Mouse (Mus musculus) CD8-positive naive resting alpha-beta T cell, adult 2 months (primary cell): ENCODE data around the gene Cmss1.

Experiments used
- DNase-seq, 2 experiments: peaks; one replicate each; pipeline ENCODE4 v3.0.0; 2022; ENCODE audit warnings: low read depth in 2 of 2, low spot score in 2 of 2

Gene Cmss1

DNA sequence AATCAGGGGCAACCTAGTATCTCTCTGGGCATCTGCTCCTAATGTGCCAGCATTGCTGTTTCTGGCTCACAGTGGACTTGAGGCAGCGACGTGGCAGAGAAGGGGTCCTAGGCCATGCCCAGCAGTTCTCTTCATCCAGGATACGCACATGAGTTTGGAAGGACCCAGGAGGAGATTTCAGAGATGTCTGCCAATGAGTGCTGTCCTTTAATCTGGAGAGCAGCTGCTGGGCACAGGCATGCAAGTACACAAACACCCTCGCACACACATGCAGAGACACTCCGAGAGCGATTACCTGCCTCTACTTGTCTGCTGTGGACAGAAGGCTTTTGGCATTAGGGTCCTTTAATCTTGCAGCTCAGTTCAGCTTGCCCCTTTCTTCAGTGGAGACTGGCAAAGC is 253.9 kb downstream of the Cmss1 start, which contains the start of gene Filip1l:
Gene Filip1l, plus strand, starts transcription at position 343 of the 400 bp plus-strand sequence.
- DNase-seq = no peak

DNA sequence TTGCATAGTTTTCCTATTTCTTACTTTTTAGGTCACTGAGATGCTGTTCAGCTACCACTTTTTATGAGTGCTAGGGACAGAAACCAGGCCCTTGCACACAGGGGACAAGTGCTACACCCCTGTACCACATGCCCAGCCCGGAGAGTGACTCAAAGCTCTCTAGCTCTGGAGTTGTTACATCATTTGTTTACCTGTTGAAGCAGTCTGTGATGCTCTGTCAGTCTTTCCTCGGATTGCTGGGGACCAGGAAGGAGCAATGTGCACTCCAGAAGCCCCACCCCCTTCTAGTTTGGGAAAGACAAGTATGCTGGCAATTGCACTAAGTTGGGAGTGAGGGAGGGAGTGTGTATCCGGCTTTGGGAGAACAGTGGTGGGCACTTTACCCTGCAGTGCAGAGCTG is 257.0 kb downstream of the Cmss1 start:
- no peak for DNase-seq

DNA sequence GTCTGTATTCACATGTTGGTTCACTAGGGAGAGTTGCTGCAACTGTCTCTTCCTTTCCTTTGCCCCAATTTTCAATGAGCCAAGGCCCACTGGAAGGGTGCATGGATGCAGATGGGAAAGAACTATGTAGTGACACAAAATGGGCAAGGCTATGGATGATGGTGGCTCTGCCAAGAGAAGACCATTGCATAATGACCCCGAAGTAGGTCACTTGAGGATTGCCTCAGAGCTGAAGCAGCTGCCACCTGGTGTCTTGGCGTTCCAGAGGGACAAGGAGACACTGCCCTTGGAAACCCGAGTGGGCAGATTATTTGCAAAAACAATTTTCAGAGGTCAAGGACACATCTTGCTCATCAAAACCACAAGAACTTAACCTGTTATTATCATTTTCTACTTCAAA is 257.6 kb downstream of the Cmss1 start:
- no peak for DNase-seq

DNA sequence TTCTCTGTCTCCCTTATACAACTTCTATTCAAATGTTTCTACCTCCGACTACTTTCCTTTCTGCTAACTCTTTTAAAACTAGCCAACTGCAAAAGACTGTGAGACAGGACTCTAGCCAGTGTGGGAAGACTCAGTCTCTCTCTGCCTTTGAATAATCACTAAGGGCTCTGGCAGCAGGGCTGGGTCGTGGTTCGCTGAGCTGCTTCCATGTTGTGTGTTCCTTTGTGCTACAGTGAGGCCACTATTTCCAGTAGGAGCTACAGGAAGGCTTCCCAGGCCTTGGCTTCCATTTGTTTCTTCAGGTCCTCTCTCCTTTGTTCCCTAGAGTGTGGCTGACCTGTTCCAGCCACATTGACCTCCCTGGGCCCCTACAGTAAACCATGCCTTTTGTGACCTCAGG is 260.4 kb downstream of the Cmss1 start:
- DNase-seq = no peak

DNA sequence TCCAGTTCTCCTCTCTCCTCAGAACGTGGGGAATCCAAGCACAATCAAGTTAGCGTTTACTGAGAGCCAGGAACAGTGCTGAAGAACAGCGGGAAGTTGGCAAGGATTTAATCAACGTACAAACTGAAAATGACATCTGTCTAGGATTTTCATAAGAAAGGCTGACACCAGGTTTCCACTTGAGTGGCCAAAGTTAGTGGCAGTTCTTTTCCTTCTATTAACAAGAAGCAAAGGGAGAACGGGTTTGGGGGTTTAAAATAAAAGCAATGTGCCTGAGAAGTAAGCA is 266.1 kb downstream of the Cmss1 start:
- DNase-seq = no peak

DNA sequence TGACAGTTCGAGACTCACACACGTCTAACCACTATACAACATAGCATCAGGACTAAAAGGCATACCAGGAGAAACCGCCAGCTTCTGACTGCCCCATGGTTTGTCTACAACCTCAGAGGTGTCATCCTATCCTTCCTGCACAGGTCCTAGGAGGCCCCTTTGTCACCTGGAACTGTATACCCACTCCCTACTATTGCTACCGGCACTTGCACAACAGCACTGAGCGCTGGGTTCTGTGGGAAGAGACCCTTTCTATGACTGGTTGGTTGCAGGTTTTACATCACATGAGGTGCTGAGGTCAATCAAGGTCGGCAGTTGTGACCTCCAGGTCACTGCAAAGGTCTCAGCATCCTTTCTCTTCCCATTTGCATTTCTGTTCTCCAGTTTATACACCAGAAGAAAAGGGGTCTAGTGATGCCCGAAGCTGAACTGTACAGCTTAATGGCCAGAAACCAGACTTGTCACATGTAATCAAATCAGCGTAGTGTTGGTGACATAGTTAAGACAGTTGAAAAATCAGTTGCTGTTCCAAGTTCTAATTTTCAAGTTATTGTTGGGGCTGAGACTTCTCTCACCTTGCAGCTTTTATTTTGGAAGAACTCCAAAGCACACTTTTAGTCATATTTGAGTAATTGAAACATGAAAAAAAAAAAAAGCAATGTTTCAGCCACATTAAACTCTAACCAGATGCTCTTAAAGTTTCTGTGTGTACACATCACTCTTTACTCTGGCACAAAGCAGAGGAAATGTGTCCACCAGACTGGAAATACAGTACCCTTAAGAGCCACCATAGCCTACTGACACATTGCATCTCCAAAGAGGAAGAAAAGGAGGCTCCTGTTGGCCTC is 266.7 kb downstream of the Cmss1 start:
- DNase-seq = no peak

DNA sequence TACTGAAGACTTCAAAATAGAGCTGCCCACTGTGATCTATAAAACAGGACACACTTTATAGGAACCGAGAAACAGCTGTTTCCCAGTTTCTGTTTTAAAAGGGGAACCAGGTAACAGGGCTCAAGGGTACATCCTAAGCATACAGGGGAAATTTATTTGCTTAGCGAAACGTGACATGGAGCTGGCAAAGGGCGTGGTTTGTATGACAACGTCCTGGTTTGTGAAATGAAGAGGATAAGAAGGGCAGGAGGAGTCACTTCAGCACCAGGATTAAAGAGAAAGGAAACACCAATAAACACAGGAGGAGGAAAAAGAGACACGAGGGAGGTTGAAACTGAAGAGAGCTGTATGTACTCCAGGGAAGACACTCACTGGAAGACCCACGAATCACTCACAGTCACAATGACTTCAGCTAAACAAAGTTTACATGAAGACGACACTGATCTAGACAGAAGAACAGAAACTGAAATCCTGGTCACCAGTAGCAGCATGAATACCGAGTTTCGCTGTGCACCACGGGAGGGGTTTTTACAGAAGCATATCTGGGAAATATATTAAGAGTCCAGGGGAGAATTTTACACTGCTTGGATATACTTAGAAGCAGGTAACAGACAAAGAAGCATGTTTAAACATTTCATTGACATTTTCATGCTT is 269.8 kb downstream of the Cmss1 start:
- DNase-seq = peak; percentile 1 to 23

DNA sequence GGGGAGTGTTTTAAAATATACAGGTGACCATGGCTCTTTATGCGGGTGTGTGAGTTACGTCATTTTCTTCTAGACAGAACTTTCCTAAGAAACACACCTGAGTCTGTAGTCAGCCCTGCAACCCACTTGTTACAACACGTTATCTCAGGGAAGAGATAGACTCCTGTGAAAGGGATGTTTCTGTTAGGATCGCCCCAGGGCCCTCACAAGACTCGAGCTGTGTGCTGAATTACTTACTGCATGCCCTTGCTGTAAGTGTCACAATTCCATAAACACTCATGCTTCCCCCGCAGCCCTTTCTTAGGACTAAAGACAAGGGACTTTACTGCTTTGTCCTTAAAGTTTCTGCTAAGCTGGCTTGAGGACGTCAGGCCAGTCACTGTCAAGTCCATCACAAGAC is 274.4 kb downstream of the Cmss1 start:
- no peak for DNase-seq

DNA sequence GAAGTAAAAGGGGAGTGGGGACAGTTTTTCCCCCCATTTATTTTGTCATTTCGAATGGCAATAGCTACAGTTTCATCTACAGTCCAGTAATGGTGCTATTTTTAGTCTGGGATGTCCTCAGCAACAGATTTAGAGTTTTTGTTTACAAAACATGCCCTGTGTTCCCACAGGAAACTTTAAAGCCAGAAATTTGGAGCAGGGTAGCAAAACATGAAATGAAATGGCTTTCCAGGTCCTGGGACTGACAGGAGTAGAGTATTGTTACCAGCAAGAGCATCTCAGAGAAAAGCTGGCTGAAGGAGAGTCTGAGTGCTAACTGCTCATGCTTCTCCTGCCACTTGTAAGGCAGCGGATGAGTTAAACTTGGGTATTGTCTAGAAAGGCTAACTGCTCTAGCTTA is 276.6 kb downstream of the Cmss1 start:
- DNase-seq = no peak

DNA sequence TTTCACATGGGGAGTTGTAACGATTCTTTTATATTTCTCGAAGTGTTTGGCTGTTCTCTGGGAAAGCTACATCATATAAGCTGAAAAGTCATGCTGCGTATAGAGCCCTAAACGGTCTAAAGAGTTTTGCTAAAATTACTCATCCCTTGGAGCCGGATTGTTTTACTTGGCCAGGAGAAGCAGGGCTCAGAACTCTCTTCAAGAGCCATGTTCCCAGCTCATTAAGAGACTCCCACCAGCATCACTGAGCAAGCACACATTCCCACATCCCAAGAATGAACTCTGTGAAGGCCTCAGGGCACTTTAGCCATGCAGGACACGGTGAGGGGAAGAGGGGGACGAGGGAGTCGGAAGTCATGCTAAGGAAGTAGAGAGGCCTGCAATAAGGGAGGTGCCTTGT is 277.6 kb downstream of the Cmss1 start:
- no peak for DNase-seq

DNA sequence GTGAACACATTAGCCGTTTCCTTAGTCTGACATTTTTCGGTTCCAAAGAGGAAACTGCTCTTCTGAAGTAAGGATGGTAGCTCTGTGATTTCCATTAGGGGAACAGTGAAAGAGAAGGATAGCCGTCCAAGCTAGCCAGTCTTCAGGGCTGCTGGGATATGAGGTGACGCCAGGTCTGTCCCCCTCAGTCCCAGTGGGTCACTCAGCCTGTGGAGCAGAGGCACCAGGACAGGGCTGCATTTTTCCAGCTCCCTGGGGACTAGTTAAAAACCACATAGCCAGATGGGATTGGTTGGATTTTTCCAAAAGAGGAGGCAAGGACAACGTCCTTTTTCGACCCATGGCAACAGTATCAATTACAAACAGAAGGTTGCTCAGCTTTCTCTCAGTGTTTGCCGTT is 279.7 kb downstream of the Cmss1 start:
- no peak for DNase-seq

DNA sequence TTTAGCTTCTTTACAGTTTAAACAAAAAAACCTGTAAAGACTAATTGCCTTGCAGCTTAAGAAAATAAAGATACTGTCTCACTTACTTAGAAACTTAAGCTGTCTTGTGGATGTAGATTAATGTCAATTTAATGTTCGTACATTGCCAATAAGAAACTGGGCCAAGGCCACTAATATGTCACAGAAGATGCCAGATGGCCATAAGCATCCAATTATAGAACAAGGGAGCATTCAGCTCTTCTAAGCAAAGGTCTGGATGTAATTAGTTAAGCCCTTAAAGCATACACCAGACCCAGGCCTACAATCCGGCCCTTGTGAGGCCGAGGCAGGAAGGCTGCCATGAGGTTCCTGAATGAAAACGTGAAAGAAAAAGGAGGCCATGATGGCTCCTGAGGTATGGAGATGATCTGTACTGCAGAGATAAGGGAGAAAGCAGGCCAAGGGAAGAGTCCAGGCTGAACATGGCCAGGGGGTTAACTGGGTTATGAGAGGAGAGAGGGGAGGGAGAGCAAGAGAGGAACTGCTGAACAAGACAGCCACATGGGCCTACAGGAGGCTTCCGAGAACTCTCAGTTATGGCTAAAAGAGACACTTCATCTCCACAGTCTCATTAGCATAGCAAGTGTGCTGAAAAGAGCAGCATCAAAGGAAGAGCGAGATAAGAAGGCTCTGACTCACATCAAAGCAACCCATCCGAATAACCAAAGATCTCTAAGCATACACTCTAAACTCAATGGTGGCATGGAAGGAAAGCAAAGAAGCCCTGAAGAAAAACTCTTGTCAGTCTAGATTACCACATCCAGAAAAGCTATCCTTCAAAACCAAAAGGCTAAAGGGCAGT is 287.2 kb downstream of the Cmss1 start:
- no peak for DNase-seq

DNA sequence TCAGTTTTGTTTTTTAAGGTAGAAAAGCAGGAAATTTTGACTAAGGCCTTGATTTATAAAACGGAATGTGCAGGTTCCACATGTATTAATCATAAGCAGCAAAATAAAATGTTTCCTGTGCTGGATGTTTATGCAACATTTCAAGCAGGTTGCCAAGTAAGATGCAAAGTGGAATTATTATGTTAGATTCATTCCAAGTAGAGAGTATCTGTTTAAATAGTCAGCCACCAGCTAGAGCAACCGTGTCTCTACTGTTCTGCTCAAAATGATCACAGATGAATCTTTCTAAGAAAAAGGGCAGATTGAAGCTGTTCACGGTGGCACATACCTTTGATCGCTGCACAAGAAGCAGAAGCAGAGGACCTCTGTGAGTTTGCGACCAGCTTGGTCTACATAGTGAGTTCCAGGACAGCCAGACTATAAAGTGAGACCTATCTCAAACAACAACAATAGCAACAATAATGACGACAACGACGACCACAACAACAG is 288.0 kb downstream of the Cmss1 start:
- DNase-seq = no peak

DNA sequence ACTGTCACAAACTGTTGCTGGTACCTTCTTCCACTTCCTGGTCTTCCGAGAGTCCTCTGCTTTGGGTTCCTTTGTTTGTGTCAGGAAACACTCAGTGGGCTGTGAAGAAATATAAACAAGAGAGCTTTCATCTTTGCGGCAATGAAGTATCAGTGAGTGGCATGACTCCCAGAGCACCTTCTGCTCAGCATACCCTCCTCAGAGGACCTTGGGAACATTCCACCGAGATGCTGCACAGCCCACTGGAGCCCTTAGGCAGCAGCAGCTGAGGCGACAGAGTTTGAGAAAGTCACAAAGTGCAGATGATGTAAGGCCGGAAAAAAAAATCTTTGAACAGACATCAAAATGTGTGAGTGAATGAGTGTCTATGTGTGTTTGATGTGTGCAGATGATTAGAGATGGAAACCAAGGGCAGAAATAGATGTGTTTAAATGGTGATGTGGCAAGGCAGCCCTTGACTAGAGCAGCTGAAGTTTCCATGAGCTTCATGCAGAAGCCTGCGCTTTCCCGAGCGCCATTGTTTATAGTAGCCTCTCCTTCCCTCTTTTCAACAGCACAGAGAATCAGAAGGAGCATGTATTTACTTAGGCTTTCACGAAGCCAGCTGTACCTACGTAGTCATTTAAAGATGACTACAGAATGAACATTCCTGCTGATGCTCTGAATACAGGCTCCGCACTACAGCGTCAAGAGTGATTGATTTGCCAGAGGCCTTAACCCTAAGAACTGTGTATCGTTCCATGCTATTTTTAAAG is 288.6 kb downstream of the Cmss1 start:
- no peak for DNase-seq

DNA sequence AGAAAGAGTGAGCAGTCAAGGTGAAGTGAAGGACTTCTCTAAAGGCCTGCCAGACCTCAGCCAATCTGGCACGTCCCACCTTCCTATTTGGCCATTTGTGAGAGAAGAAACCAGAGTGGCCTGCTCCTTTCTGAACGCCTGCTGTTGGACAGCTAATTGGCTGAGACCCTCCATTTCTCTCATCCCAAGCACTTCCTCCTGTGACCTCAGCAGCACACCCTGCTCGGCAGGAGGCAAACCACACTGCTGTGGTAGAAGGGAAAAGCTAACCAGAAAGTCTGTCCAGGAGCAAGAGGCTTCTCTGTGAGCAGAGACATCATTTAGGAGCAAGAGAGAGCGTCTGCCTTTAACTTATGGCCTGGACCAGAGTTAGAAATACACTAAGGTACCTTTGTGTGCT is 289.5 kb downstream of the Cmss1 start:
- no peak for DNase-seq

DNA sequence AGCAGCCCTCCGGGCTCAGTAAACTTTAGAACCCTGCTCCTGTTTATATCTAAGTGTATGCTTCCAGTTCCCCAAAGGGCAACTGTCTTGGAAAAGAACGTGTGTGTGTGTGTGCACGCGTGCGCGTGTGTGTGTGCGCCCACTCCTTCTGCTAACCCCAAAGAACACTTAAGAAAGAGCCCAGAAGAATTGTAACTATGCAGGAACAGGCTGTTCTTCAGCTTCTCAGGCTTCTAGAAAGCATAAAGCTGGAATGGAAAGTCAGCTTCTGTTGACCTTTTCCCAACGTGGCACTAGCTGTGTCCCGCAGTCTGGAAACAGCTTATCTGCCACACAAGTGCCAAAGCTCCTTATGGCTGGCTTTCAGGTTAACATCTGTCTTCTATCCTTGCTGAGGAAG is 291.6 kb downstream of the Cmss1 start:
- no peak for DNase-seq

DNA sequence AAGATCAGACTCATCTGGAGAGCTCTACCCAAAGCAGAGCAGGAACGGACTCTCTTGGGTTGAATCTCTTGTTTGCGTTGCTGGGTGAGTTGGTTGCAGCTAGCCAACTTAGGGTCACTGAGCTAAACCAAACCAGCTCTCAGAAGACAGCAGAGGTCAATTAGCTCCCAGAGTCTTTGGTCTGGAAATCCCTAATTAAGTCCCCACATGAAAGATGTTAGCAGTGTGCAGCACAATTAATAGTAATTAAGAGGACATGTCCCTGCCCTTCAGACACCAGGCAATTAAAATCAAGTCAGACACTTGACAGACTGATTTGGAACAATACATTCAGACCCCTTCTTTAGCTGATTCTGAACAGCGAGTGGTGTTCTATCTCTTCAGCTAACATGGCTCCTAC is 292.4 kb downstream of the Cmss1 start:
- no peak for DNase-seq

DNA sequence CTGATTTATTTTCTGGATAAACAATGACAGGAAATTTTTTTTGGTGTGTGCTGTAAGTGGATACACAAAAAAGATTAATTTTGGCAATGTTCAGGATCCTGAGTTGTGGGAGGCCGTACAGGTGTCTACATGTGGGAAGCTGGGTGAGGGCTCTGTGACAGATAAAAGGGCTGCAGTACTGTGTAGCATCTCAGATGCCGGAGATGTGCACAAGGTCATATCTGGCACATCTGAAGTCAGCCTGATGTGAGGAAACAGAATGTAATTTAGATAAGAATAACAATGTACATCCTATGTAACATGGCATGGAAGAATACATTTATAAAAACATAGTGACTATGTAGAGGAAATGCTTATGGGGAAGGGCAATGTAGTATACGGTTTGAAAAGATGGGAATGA is 293.2 kb downstream of the Cmss1 start:
- DNase-seq = no peak

DNA sequence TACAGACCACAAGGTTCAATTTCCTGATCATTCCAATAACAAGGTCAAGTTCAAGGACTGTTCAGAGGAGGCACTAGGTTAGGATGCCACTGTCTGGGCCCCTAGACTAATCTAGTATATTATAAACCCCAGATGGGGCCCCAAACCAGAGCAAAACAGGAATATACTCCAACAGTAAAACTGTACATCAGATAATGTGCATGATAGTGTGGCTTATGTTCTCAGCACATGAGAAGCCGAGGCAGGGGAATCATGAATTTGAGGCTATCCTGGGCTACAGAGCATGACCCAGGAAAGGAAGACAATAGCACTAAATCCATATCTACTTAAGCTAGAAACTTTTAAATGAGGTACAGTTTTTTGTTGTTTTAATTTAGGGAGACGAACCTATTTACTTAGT is 294.5 kb downstream of the Cmss1 start:
- DNase-seq = no peak

DNA sequence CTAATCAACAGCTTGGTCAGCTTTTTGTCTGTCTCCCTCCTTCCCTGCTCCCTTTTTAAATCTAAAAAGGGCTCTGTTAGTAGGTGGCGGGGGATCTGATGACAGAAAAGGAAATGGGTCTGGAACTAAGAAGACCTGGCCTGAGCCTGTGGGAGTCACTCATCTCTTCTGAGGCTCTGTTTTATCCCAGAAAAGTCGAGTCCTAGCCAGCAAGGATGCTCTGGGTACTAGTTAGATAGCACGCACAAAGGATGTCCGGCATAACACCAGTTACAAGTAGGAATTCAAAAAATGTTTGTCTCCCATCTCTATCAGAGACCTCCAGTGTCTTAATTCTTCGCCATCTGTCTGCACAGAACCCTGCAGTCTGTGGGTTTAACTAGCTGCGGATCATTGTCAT is 301.2 kb downstream of the Cmss1 start:
- no peak for DNase-seq

DNA sequence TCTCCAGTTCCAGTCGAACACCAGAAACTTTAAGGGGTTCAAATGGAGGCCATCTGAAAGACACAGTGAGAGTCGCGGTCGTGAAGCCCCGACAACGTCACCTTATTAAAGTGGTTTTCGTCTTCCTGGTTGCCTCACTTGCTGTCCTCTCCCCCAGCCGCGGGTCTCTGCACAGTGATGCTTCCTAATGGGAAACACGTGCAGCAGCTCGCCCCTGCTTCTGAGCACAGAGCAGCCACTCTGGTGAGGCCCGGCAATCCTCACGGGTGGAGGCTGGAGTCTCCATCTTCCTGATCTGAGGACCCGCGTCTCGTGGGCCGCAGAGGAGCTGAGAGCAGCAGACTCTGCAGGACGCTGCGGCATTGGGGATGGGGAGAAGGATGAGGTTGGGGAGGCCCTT is 302.9 kb downstream of the Cmss1 start:
- no peak for DNase-seq
